Mouse (Mus musculus) stomach, embryonic 14.5 days (tissue): ENCODE measurements at regions not wholly inside any gene's neighbourhood (a gene's known extent, or its start where the extent isn't known, plus 50 kb on each side); places are given as distances from the start of the nearest gene placed in this dataset.

Experiments used
- ATAC-seq: fragments of 200-750 bp; cut with Nextera tagmentation; 2 replicates; pipeline ENCODE4 v1.8.0; 2017; ENCODE audit warnings: low read depth, moderate TSS enrichment; ENCODE audit not compliant: insufficient number of reproducible peaks, insufficient read depth, low FRiP score
- H3K27ac ChIP-seq: fragments of 300-500 bp; sonication (generic); 2 replicates; pipeline ENCODE4 v1.5.1; 2014; ENCODE audit warnings: mild to moderate bottlenecking, low read length, moderate library complexity, mixed read lengths
- H3K27me3 ChIP-seq: fragments of 300-500 bp; sonication (generic); 2 replicates; pipeline ENCODE4 v1.6.1; 2014; ENCODE audit warnings: low read length, control low read depth, mixed read lengths; ENCODE audit not compliant: control insufficient read depth, insufficient read depth
- H3K36me3 ChIP-seq: fragments of 300-500 bp; sonication (generic); 2 replicates; pipeline ENCODE4 v1.6.1; 2014; ENCODE audit warnings: mild to moderate bottlenecking, control low read depth, low read length, moderate library complexity, mixed read lengths; ENCODE audit not compliant: control insufficient read depth, insufficient read depth
- H3K4me1 ChIP-seq: fragments of 300-500 bp; sonication (generic); 2 replicates; pipeline ENCODE4 v1.6.1; 2014; ENCODE audit warnings: low read length, control low read depth, mixed read lengths; ENCODE audit not compliant: control insufficient read depth, insufficient read depth
- H3K4me2 ChIP-seq: fragments of 300-500 bp; sonication (generic); replicated peaks from 2 replicates; pipeline ENCODE4 v1.6.1; 2014; ENCODE audit warnings: low read depth, low read length, control low read depth
- H3K4me3 ChIP-seq: fragments of 300-500 bp; sonication (generic); 2 replicates; pipeline ENCODE4 v1.5.1; 2014; ENCODE audit warnings: low read depth, low read length, control low read depth
- H3K9ac ChIP-seq: fragments of 300-500 bp; sonication (generic); replicated peaks from 2 replicates; pipeline ENCODE4 v1.6.1; 2014; ENCODE audit warnings: low read depth, mild to moderate bottlenecking, control low read depth, low read length, moderate library complexity, mixed read lengths
- H3K9me3 ChIP-seq: fragments of 300-500 bp; sonication (generic); 2 replicates; pipeline ENCODE4 v1.6.1; 2016; ENCODE audit warnings: low read depth, low read length, control low read depth; ENCODE audit not compliant: control insufficient read depth
- WGBS: fragments of 180-500 bp; shearing (Covaris S2); extraction: QIAGEN DNeasy Blood & Tissue Kit; methylation state at CpG from one replicate; pipeline ENCODE4 v1.1.7; 2014; 5-methylcytosine and 5-hydroxymethylcytosine counted together

- H3K9ac ChIP-seq: no peak overlapping the region
- no peaks in the 10 kb centered on the region for H3K36me3 ChIP-seq
- H3K4me3 ChIP-seq: no peak overlapping the region
- no peaks in the 10 kb centered on the region for H3K27me3 ChIP-seq
- no peaks in the 10 kb centered on the region for H3K9me3 ChIP-seq
- 87% methylated on average over 1 of the region's 1 CpGs for WGBS
- H3K27ac ChIP-seq: no peak overlapping the region
- no peak for ATAC-seq
- H3K4me1 ChIP-seq: peaks cover 7% of the 10 kb centered on the region; the same call in 1 of the 2 replicates
- H3K4me2 ChIP-seq: no peak overlapping the region
Observed at GRCm38 (mm10) chr7:117134869-117135268, 245.9 kb upstream of the Xylt1 start.

- H3K27me3 ChIP-seq: no peaks in the 10 kb centered on the region
- 65% methylated on average over 1 of the region's 1 CpGs for WGBS
- no peak overlapping the region for H3K4me2 ChIP-seq
- no peak overlapping the region for H3K4me3 ChIP-seq
- H3K36me3 ChIP-seq: no peaks in the 10 kb centered on the region
- H3K4me1 ChIP-seq: peaks cover 7% of the 10 kb centered on the region; the same call in 1 of the 2 replicates
- H3K27ac ChIP-seq: no peak overlapping the region
- no peak for ATAC-seq
- no peaks in the 10 kb centered on the region for H3K9me3 ChIP-seq
- H3K9ac ChIP-seq: no peak overlapping the region
Observed at GRCm38 (mm10) chr7:117138681-117139080, 242.1 kb upstream of the Xylt1 start.

DNA sequence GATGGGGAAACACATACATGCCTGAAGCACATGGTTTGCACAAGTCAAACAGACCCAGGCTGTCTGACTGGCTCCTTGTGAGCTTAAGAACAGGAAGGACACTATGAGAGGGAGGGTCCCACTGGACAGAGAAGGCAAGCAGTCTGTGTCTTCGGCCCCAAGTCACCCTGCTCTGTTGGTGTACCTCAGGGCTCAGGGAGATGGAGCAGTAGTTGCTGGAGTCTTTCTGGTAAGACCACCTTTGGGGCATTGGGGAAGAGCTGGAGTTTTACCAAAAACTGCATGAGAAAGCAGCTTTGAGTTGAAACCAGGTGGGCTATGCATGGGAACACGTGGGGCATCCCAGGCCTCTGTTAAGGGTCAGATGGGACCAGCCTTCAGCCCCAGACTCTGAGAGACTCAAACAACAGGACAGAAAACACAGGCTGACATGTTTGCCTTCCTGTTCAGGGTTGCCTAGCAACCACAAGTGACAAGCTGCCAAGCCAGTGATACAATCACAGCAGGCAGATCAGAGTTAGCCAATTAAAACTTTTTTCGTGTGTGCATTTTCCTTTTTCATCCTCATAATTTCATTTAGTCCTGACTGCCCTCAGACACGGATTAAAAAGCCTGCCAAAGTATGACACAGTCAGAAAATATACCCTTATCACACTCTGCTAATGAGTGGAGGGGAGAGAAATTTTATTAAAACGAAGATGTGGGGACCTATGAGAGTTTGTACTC is 241.4 kb upstream of the Xylt1 start:
- peak; percentile 67; the same call in 1 of the 2 replicates for ATAC-seq
- WGBS: 18% methylated on average over 5 of the region's 5 CpGs
- Histone ChIP-seq H3K9ac (no peak overlapping the region), H3K9me3 (no peaks in the 10 kb centered on the region), H3K27ac (no peak overlapping the region), H3K4me3 (no peak overlapping the region), H3K4me1 (peaks cover 7% of the 10 kb centered on the region; the same call in 1 of the 2 replicates), H3K4me2 (no peak overlapping the region), H3K36me3 (no peaks in the 10 kb centered on the region), H3K27me3 (no peaks in the 10 kb centered on the region)

- Histone ChIP-seq H3K9me3 (no peaks in the 10 kb centered on the region), H3K4me2 (no peak overlapping the region), H3K9ac (no peak overlapping the region), H3K36me3 (no peaks in the 10 kb centered on the region), H3K27me3 (no peaks in the 10 kb centered on the region), H3K4me3 (no peak overlapping the region), H3K27ac (no peak overlapping the region), H3K4me1 (peaks cover 7% of the 10 kb centered on the region; the same call in 1 of the 2 replicates)
- ATAC-seq: no peak
- 43% methylated on average over 1 of the region's 1 CpGs for WGBS
Observed at GRCm38 (mm10) chr7:117139971-117140247, 240.9 kb upstream of the Xylt1 start.

- Histone ChIP-seq H3K27ac (no peak overlapping the region), H3K9me3 (no peaks in the 10 kb centered on the region), H3K9ac (no peak overlapping the region), H3K27me3 (no peaks in the 10 kb centered on the region), H3K36me3 (no peaks in the 10 kb centered on the region), H3K4me2 (no peak overlapping the region), H3K4me1 (no peaks in the 10 kb centered on the region), H3K4me3 (no peak overlapping the region)
- no peak for ATAC-seq
- WGBS: 89% methylated on average over 7 of the region's 7 CpGs
Observed at GRCm38 (mm10) chr7:117146809-117147208, 234.0 kb upstream of the Xylt1 start.

DNA sequence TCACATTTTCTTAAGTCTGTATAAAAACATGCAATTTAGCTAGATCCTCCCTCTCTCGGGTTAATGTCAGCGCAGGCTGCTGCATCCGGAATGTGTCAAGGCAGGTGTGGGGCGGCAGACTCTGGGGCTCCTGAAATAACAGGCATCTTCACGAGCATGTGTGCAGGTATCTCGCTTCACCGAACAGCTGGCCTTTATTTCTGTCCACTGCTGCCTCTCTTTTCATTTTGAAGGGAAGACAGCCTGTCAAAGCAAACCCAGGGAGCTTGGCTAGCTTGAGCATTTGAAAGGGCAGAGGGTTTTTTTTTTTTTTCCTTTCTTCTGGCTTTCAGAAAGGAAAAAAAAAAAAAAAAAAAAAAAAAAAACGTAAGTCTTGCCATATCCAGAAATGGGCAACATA is 230.4 kb upstream of the Xylt1 start:
- Histone ChIP-seq H3K27ac (no peak overlapping the region), H3K4me2 (no peak overlapping the region), H3K36me3 (no peaks in the 10 kb centered on the region), H3K4me3 (no peak overlapping the region), H3K9me3 (no peaks in the 10 kb centered on the region), H3K9ac (no peak overlapping the region), H3K27me3 (no peaks in the 10 kb centered on the region), H3K4me1 (no peaks in the 10 kb centered on the region)
- WGBS: 30% methylated on average over 8 of the region's 8 CpGs
- ATAC-seq: no peak

DNA sequence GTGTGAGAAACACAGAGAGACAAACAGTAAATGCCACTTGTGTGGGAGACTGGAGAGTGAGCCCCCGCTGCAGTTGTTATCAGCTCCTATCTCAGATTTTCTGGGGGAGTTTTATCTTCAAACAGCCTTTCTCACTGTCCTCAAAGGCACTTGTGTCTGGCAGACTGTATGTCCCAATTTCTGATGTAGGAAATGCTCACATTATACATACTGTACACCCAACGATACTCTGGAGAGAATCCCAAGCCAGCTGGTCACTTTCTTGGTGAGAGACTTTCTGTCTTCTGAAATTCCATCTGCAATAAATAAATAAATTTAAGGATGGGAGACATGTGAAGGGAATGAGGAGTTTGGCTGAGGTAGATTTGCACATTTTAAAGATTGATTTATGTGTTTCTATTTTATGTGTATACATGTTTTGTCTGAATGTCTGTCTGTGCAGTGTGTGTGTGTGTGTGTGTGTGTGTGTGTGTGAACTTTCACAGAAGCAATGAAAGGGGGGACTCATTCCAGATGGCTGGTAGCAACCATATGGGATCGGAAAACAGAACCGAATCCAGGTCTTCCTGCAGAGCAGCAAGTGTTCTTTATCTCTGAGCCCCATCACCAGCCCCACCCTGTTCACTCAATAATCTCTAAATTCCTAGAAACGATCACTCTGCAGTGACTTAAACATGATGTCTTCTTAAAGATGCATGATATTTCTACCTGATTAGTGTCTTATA is 226.8 kb upstream of the Xylt1 start:
- Histone ChIP-seq H3K27ac (no peak overlapping the region), H3K9ac (no peak overlapping the region), H3K4me1 (no peaks in the 10 kb centered on the region), H3K36me3 (no peaks in the 10 kb centered on the region), H3K27me3 (no peaks in the 10 kb centered on the region), H3K9me3 (no peaks in the 10 kb centered on the region), H3K4me2 (no peak overlapping the region), H3K4me3 (no peak overlapping the region)
- 64% methylated on average over 5 of the region's 5 CpGs for WGBS
- no peak for ATAC-seq

GRCm38 (mm10) chr7:117161193-117161908 is 219.4 kb upstream of the Xylt1 start:
- Histone ChIP-seq H3K27me3 (no peaks in the 10 kb centered on the region), H3K27ac (no peak overlapping the region), H3K36me3 (no peaks in the 10 kb centered on the region), H3K4me1 (no peaks in the 10 kb centered on the region), H3K4me3 (no peak overlapping the region), H3K9me3 (no peaks in the 10 kb centered on the region), H3K4me2 (no peak overlapping the region), H3K9ac (no peak overlapping the region)
- 32% methylated on average over 3 of the region's 3 CpGs for WGBS
- no peak for ATAC-seq
